Mouse (Mus musculus) CD8-positive naive resting alpha-beta T cell, adult 2 months (primary cell): ENCODE results near the gene Mcf2l.

ENCODE experiments used
- DNase-seq, 2 experiments: peaks; one replicate each; pipeline ENCODE4 v3.0.0; 2022; ENCODE audit warnings: low read depth in 2 of 2, low spot score in 2 of 2

Gene Mcf2l

GRCm38 (mm10) chr8:12872983-12873356 lies 636 bp upstream of the Mcf2l start:
- DNase-seq: no peak

GRCm38 (mm10) chr8:12874194-12874791 lies 687 bp downstream of the Mcf2l start:
- no peak for DNase-seq

- DNase-seq: no peak
Measured at GRCm38 (mm10) chr8:12874971-12875370, 1.4 kb downstream of the Mcf2l start.

- no peak for DNase-seq
Measured at GRCm38 (mm10) chr8:12877126-12877525, 3.5 kb downstream of the Mcf2l start.

GRCm38 (mm10) chr8:12880163-12880562 lies 6.6 kb downstream of the Mcf2l start:
- DNase-seq: no peak

- no peak for DNase-seq
Measured at GRCm38 (mm10) chr8:12883051-12884004, 9.7 kb downstream of the Mcf2l start.

- no peak for DNase-seq
Measured at GRCm38 (mm10) chr8:12887772-12888435, 14.3 kb downstream of the Mcf2l start.

- DNase-seq: no peak
Measured at GRCm38 (mm10) chr8:12889046-12889598, 15.5 kb downstream of the Mcf2l start.

- no peak for DNase-seq
Measured at GRCm38 (mm10) chr8:12892882-12893446, 19.4 kb downstream of the Mcf2l start.

- DNase-seq: no peak
Measured at GRCm38 (mm10) chr8:12893797-12894578, 20.4 kb downstream of the Mcf2l start.

GRCm38 (mm10) chr8:12894783-12895534 lies 21.4 kb downstream of the Mcf2l start:
- no peak for DNase-seq

GRCm38 (mm10) chr8:12895535-12896150 lies 22.0 kb downstream of the Mcf2l start:
- no peak for DNase-seq

GRCm38 (mm10) chr8:12896494-12897373 lies 23.1 kb downstream of the Mcf2l start:
- DNase-seq: no peak

GRCm38 (mm10) chr8:12897815-12898214 lies 24.2 kb downstream of the Mcf2l start:
- DNase-seq: no peak

- DNase-seq: no peak
Measured at GRCm38 (mm10) chr8:12903790-12904415, 30.3 kb downstream of the Mcf2l start.

- DNase-seq: no peak
Measured at GRCm38 (mm10) chr8:12905122-12905521, 31.5 kb downstream of the Mcf2l start.

GRCm38 (mm10) chr8:12905599-12906321 lies 32.2 kb downstream of the Mcf2l start:
- no peak for DNase-seq
